Mouse (Mus musculus) large intestine, adult 2 months (tissue): ENCODE measurements around the gene Olfr813. TPM values are rescaled to one million over a fixed set of nuclear protein-coding genes. Genes with fewer than 3 reads are reported as not detected.
"Not testable (repeated sequence)": the region's sequence is repeated elsewhere in the genome, so short reads cannot be mapped to it uniquely, and the experiment has no call there.

ENCODE experiments used
- DNase-seq: peaks from one replicate; pipeline ENCODE4 v3.0.0-alpha.2; 2012; ENCODE audit warnings: low read depth, low spot score
- WGBS: fragments of 180-500 bp; shearing (Covaris S2); methylation state at CpG from one replicate; pipeline ENCODE4 v1.1.7; 2018; 5-methylcytosine and 5-hydroxymethylcytosine counted together
- polyA plus RNA-seq: library from polyadenylated mRNA; depleted of rRNA; stranded (reverse); fragments of >200 nt; gene quantifications from 2 replicates; pipeline ENCODE4 v1.2.3, GENCODE M21; 2012; rRNA removed

Gene Olfr813
- not detected in 2 replicates for polyA plus RNA-seq

DNA sequence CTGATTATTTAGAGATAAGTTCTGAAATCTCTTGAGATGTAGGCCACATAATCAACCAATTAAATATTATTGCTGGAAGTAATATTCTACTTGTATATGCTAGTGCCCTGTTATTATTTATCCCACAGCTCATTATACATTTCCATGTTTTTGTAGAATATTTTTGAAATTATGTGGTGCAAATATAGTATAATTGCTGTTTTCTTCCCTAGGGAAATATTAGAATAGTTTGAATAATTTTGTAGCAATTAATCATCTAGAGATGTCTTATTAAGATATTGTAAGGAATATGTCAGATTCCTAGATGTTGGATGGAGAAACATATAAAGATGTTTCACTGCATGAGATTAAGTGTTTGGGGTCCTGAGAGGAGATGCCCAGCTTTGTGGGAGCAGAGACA is at the start of gene Olfr813:
TSS of gene Olfr813 (plus strand) at position 301 of the 400 bp plus-strand sequence.
- DNase-seq: no peak

DNA sequence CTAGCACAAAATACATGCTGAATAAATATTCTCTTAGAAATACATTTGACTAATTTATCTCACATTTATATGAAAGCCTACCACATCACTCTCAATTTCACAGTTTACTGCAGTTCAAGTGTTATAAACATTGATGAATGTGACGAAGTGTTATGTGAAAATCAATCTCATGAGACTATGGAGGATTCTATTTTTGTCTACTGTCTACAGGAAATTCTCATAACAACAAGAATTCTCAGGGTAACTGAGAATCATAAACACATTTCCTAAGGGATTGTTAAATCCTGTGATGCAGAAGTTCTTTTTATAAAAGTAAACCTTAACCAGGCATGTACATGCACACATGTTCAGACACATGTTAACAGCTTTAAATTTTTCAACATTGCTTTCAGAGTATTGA is 9.2 kb upstream of the Olfr813 start, which contains the start of gene Olfr812:
TSS of gene Olfr812 (minus strand) at position 101 of the 400 bp plus-strand sequence.
- DNase-seq: no peak
- WGBS: 24% methylated on average over 1 of the region's 1 CpGs

DNA sequence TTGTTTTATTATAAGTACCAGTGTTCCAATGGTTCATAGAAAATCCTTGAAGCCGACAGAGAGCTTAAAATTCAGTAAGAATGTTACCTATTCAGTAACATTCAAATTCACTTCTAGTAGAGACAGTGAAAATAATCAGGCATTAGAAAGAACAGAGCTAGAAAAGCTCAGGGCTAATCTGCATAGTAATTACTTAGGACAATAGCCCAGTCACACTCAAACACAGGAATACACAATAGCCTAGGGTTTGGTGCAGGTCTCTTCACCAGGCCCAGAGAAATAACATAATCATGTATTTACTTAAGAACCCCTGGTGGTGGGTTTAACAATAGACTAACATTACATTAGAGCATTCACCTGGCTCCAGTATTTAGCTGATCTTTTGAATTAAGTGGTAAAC is 7.8 kb upstream of the Olfr813 start:
- 70% methylated on average over 1 of the region's 1 CpGs for WGBS
- no peak for DNase-seq

DNA sequence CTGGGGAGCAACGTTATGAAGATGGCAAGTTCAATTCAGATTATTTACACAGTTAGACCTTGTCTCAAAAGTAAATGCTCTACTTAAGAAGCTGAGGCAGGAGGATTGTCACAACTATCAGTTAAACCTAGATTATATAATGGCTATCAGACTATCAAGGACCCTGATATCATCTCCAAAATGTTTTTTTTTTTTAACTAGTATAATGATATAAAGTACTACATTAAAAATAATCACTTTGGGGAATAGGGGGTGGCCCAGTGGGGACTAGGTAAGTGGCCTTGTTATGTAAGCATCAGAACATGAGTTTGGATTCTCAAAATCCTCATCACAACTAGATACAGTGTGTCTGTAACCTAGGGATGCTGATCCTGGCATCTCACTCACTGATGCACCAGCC is 24.6 kb downstream of the Olfr813 start, which contains the start of gene Olfr814:
TSS of gene Olfr814 (minus strand) at position 101 of the 400 bp plus-strand sequence.
- WGBS: 38% methylated on average over 1 of the region's 1 CpGs
- DNase-seq: not testable (repeated sequence)

DNA sequence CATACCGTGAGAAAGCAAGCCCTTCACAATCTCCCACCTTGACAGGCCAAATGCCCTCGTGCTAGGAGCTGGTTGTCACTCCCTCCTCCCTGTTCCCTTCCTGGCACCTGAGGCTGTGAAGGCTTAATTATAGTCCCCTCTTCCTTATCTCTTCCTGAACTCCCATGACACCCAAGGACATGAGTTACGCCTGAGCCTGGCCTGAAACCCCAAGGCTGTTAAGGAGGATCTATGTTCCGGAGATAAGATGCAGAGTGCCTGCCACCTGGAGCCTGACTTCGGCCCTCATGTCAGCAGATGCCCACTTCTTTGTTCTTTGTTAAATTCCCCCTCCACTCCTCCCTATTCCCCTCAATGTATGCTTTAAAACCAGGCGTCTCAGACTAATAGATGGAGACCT is 30.3 kb downstream of the Olfr813 start:
- DNase-seq: not testable (repeated sequence)

DNA sequence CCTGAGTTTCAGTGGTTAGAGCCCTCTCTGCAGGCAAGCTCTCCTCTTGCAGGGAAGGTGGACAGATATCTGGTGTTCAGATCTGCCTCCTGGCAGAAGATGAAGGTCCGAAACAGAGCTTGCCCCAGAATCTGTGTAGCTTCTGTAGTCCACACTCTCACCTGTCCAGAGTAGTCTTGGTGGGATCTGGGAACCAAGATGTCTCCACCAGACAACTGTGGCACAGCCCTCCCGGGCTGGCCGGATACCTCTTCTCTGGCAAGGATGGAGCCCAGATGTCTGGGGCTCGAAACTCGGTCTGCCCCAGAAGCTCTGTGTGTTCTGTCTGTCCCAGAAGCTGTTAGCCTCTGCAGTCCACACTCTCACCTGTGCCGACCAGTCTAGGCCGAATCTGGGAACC is 30.8 kb downstream of the Olfr813 start:
- WGBS: 92% methylated on average over 7 of the region's 7 CpGs
- no peak for DNase-seq

More for the DNA sequence above, 30.3 kb downstream of the Olfr813 start:
- 70% methylated on average over 6 of the region's 6 CpGs for WGBS

DNA sequence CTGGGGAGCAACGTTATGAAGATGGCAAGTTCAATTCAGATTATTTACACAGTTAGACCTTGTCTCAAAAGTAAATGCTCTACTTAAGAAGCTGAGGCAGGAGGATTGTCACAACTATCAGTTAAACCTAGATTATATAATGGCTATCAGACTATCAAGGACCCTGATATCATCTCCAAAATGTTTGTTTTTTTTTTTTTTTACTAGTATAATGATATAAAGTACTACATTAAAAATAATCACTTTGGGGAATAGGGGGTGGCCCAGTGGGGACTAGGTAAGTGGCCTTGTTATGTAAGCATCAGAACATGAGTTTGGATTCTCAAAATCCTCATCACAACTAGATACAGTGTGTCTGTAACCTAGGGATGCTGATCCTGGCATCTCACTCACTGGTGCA is 50.6 kb downstream of the Olfr813 start, which contains the start of gene Olfr815:
TSS of gene Olfr815 (minus strand) at position 101 of the 400 bp plus-strand sequence.
- 39% methylated on average over 1 of the region's 1 CpGs for WGBS
- not testable (repeated sequence) for DNase-seq

Other genes with a start within 250 kb of the Olfr813 start
- not detected in 2 replicates for gene Olfr796, start 242.8 kb upstream of the Olfr813 start, polyA plus RNA-seq
- not detected in 2 replicates for gene Olfr798, start 227.4 kb upstream of the Olfr813 start, polyA plus RNA-seq
- gene Olfr799, start 217.9 kb upstream of the Olfr813 start, polyA plus RNA-seq: not detected in 2 replicates
- not detected in 2 replicates for gene Olfr800, start 197.7 kb upstream of the Olfr813 start, polyA plus RNA-seq
- gene Olfr801, start 181.5 kb upstream of the Olfr813 start, polyA plus RNA-seq: not detected in 2 replicates
- not detected in 2 replicates for gene Olfr802, start 167.2 kb upstream of the Olfr813 start, polyA plus RNA-seq
- gene Olfr803, start 161.1 kb upstream of the Olfr813 start, polyA plus RNA-seq: not detected in 2 replicates
- not detected in 2 replicates for gene Olfr804, start 152.2 kb upstream of the Olfr813 start, polyA plus RNA-seq
- not detected in 2 replicates for gene Olfr805, start 126.0 kb upstream of the Olfr813 start, polyA plus RNA-seq
- not detected in 2 replicates for gene Olfr806, start 113.4 kb upstream of the Olfr813 start, polyA plus RNA-seq
- not detected in 2 replicates for gene Olfr807, start 97.6 kb upstream of the Olfr813 start, polyA plus RNA-seq
- gene Olfr808, start 89.9 kb upstream of the Olfr813 start, polyA plus RNA-seq: not detected in 2 replicates
- gene Olfr809, start 80.7 kb upstream of the Olfr813 start, polyA plus RNA-seq: not detected in 2 replicates
- not detected in 2 replicates for gene Olfr810, start 60.5 kb upstream of the Olfr813 start, polyA plus RNA-seq
- gene Olfr811, start 51.0 kb upstream of the Olfr813 start, polyA plus RNA-seq: not detected in 2 replicates
- not detected in 2 replicates for gene Olfr812, start 9.3 kb upstream of the Olfr813 start, polyA plus RNA-seq
- gene Olfr814, start 24.5 kb downstream of the Olfr813 start, polyA plus RNA-seq: not detected in 2 replicates
- gene Olfr815, start 50.5 kb downstream of the Olfr813 start, polyA plus RNA-seq: not detected in 2 replicates
- not detected in 2 replicates for gene Olfr816, start 60.2 kb downstream of the Olfr813 start, polyA plus RNA-seq
- gene Olfr818, start 93.7 kb downstream of the Olfr813 start, polyA plus RNA-seq: not detected in 2 replicates
- not detected in 2 replicates for gene Olfr819, start 111.9 kb downstream of the Olfr813 start, polyA plus RNA-seq
- not detected in 2 replicates for gene Olfr247, start 120.8 kb downstream of the Olfr813 start, polyA plus RNA-seq
- gene Gm10310, start 129.7 kb downstream of the Olfr813 start, polyA plus RNA-seq: not detected in 2 replicates
- gene Olfr820, start 157.3 kb downstream of the Olfr813 start, polyA plus RNA-seq: not detected in 2 replicates
- gene Olfr821, start 175.0 kb downstream of the Olfr813 start, polyA plus RNA-seq: not detected in 2 replicates
- gene Olfr822, start 215.8 kb downstream of the Olfr813 start, polyA plus RNA-seq: not detected in 2 replicates